Mouse (Mus musculus): ENCODE data around the gene Gng2. TPM values are rescaled to one million over a fixed set of nuclear protein-coding genes. Genes with fewer than 3 reads are reported as not detected.
"Not testable (repeated sequence)": the region's sequence is repeated elsewhere in the genome, so short reads cannot be mapped to it uniquely, and the experiment has no call there.

Gng2 gene
- polyA plus RNA-seq, 2 experiments = 40.5 to 52.3 TPM

GRCm38 (mm10) chr14:19912891-19913290 is 64.5 kb downstream of the Gng2 start:
- H3K36me3 ChIP-seq (ENCODE audit: control insufficient read depth, insufficient read depth, low read length) = 0 out of 2 replicates have a peak, but pooled peaks cover 4% of the 10 kb centered on the region
- no peaks in the 10 kb centered on the region for H3K9me3 ChIP-seq (ENCODE audit: control insufficient read depth, low read length)
- no peak for TF ChIP-seq POLR2A (IDR thresholded peaks at IDR 0.05; ENCODE audit: borderline replicate concordance, extremely low read depth, insufficient read depth, insufficient read length)
- no peak overlapping the region for H3K4me3 ChIP-seq (replicated peaks; ENCODE audit: low read length)
- ATAC-seq (ENCODE audit: low FRiP score, low read depth) (no peak), DNase-seq (ENCODE audit: low spot score) (no peak)
- H3K4me2 ChIP-seq (replicated peaks; ENCODE audit: low read depth, low read length, severe bottlenecking) = no peak overlapping the region
- 83% methylated on average over 3 of the region's 3 CpGs for WGBS
- H3K27me3 ChIP-seq (ENCODE audit: control insufficient read depth, insufficient read depth, low read length) = no peaks in the 10 kb centered on the region
- no peaks in the 10 kb centered on the region for H3K4me1 ChIP-seq (ENCODE audit: control insufficient read depth, insufficient read depth, low read length)
- H3K27ac ChIP-seq (replicated peaks; ENCODE audit: low read depth, low read length) = no peak overlapping the region
- no peak overlapping the region for H3K9ac ChIP-seq (ENCODE audit: low read depth, low read length, severe bottlenecking)

DNA sequence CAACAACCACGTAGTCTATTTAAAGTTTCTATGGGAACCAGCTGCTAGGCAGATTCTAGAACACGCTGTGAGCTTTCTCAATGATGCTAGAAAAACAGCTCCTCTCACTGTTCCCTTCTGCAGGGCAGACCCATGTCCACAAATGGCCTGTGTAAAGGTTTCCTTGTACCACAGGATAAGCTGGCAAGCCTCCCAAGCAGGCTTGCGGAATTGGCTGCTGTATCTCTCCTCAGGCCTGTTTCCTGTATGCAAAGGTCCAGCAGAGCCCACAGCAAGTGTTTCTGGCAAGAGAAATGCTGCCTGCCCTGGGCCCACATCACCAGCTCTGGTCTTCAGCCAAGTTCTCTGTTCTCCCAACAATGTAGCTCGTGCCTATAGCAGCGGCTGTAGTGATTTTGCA is 71.8 kb downstream of the Gng2 start:
- H3K9ac ChIP-seq (ENCODE audit: low read depth, low read length, severe bottlenecking) = no peak overlapping the region
- DNase-seq (ENCODE audit: low spot score) (peak; percentile 82), ATAC-seq (ENCODE audit: low FRiP score, low read depth) (peak; percentile 53)
- H3K4me2 ChIP-seq (replicated peaks; ENCODE audit: low read depth, low read length, severe bottlenecking) = no peak overlapping the region
- 41% methylated on average over 5 of the region's 5 CpGs for WGBS
- TF ChIP-seq POLR2A (IDR thresholded peaks at IDR 0.05; ENCODE audit: borderline replicate concordance, extremely low read depth, insufficient read depth, insufficient read length) = no peak
- no peak overlapping the region for H3K4me3 ChIP-seq (replicated peaks; ENCODE audit: low read length)
- no peaks in the 10 kb centered on the region for H3K9me3 ChIP-seq (ENCODE audit: control insufficient read depth, low read length)
- H3K36me3 ChIP-seq (ENCODE audit: control insufficient read depth, insufficient read depth, low read length) = no peaks in the 10 kb centered on the region
- peaks cover 21% of the 10 kb centered on the region for H3K4me1 ChIP-seq (ENCODE audit: control insufficient read depth, insufficient read depth, low read length)
- peak overlapping the region; percentile 55 for H3K27ac ChIP-seq (replicated peaks; ENCODE audit: low read depth, low read length)
- no peaks in the 10 kb centered on the region for H3K27me3 ChIP-seq (ENCODE audit: control insufficient read depth, insufficient read depth, low read length)

GRCm38 (mm10) chr14:19904821-19905220 is 72.6 kb downstream of the Gng2 start:
- no peak for TF ChIP-seq POLR2A (IDR thresholded peaks at IDR 0.05; ENCODE audit: borderline replicate concordance, extremely low read depth, insufficient read depth, insufficient read length)
- H3K27ac ChIP-seq (replicated peaks; ENCODE audit: low read depth, low read length) = no peak overlapping the region; the same call in 1 of the 2 replicates

GRCm38 (mm10) chr14:19904031-19904430 is 73.4 kb downstream of the Gng2 start:
- WGBS = 39% methylated on average over 5 of the region's 5 CpGs
- ATAC-seq (ENCODE audit: low FRiP score, low read depth) (no peak), DNase-seq (ENCODE audit: low spot score) (no peak)
- Histone ChIP-seq H3K9ac (ENCODE audit: low read depth, low read length, severe bottlenecking) (no peak overlapping the region), H3K4me1 (ENCODE audit: control insufficient read depth, insufficient read depth, low read length) (peaks cover 21% of the 10 kb centered on the region), H3K27me3 (ENCODE audit: control insufficient read depth, insufficient read depth, low read length) (no peaks in the 10 kb centered on the region), H3K4me2 (replicated peaks; ENCODE audit: low read depth, low read length, severe bottlenecking) (no peak overlapping the region), H3K36me3 (ENCODE audit: control insufficient read depth, insufficient read depth, low read length) (no peaks in the 10 kb centered on the region), H3K4me3 (replicated peaks; ENCODE audit: low read length) (no peak overlapping the region), H3K27ac (replicated peaks; ENCODE audit: low read depth, low read length) (0 out of 2 replicates have a peak overlapping the region, but pooled peaks have one; percentile 4), H3K9me3 (ENCODE audit: control insufficient read depth, low read length) (no peaks in the 10 kb centered on the region)
- TF ChIP-seq POLR2A (IDR thresholded peaks at IDR 0.05; ENCODE audit: borderline replicate concordance, extremely low read depth, insufficient read depth, insufficient read length) = no peak

More at GRCm38 (mm10) chr14:19904821-19905220, 72.6 kb downstream of the Gng2 start:
- H3K4me3 ChIP-seq (replicated peaks; ENCODE audit: low read length) = no peak overlapping the region
- WGBS = 74% methylated on average over 3 of the region's 3 CpGs
- H3K9me3 ChIP-seq (ENCODE audit: control insufficient read depth, low read length) = no peaks in the 10 kb centered on the region
- H3K36me3 ChIP-seq (ENCODE audit: control insufficient read depth, insufficient read depth, low read length) = no peaks in the 10 kb centered on the region
- ATAC-seq (ENCODE audit: low FRiP score, low read depth) (no peak), DNase-seq (ENCODE audit: low spot score) (no peak)
- peaks cover 21% of the 10 kb centered on the region for H3K4me1 ChIP-seq (ENCODE audit: control insufficient read depth, insufficient read depth, low read length)
- H3K4me2 ChIP-seq (replicated peaks; ENCODE audit: low read depth, low read length, severe bottlenecking) = no peak overlapping the region
- no peaks in the 10 kb centered on the region for H3K27me3 ChIP-seq (ENCODE audit: control insufficient read depth, insufficient read depth, low read length)
- H3K9ac ChIP-seq (ENCODE audit: low read depth, low read length, severe bottlenecking) = no peak overlapping the region

DNA sequence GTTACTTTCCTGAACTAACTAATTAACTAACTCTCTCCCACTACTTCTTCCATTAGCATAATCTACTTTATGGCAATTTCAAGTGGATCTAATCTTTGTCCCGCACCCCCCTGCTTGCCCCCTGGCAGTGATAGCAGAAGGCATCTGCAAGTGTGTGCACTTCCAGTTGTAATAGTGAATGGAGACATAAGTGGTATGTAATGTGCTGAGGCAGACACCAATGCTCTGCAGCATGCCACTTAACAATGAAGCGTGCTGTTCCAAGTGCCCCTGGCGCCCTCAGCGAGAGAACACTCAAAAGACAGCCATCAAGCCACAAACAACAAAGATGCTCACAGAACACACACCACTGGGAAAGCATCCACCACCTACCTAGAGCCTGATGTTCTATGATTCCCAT is 76.9 kb downstream of the Gng2 start:
- Histone ChIP-seq H3K4me1 (ENCODE audit: control insufficient read depth, insufficient read depth, low read length) (peaks cover 16% of the 10 kb centered on the region), H3K9me3 (ENCODE audit: control insufficient read depth, low read length) (no peaks in the 10 kb centered on the region), H3K27me3 (ENCODE audit: control insufficient read depth, insufficient read depth, low read length) (no peaks in the 10 kb centered on the region), H3K27ac (replicated peaks; ENCODE audit: low read depth, low read length) (no peak overlapping the region), H3K9ac (ENCODE audit: low read depth, low read length, severe bottlenecking) (no peak overlapping the region), H3K4me2 (replicated peaks; ENCODE audit: low read depth, low read length, severe bottlenecking) (no peak overlapping the region), H3K4me3 (replicated peaks; ENCODE audit: low read length) (no peak overlapping the region), H3K36me3 (ENCODE audit: control insufficient read depth, insufficient read depth, low read length) (no peaks in the 10 kb centered on the region)
- no peak for TF ChIP-seq POLR2A (IDR thresholded peaks at IDR 0.05; ENCODE audit: borderline replicate concordance, extremely low read depth, insufficient read depth, insufficient read length)
- WGBS = 85% methylated on average over 4 of the region's 4 CpGs
- no peak for DNase-seq (ENCODE audit: low spot score)
- ATAC-seq (ENCODE audit: low FRiP score, low read depth) = no peak

- Histone ChIP-seq H3K9ac (ENCODE audit: low read depth, low read length, severe bottlenecking) (no peak overlapping the region), H3K4me1 (ENCODE audit: control insufficient read depth, insufficient read depth, low read length) (no peaks in the 10 kb centered on the region), H3K4me2 (replicated peaks; ENCODE audit: low read depth, low read length, severe bottlenecking) (no peak overlapping the region), H3K4me3 (replicated peaks; ENCODE audit: low read length) (no peak overlapping the region), H3K9me3 (ENCODE audit: control insufficient read depth, low read length) (no peaks in the 10 kb centered on the region), H3K36me3 (ENCODE audit: control insufficient read depth, insufficient read depth, low read length) (peaks cover 12% of the 10 kb centered on the region), H3K27me3 (ENCODE audit: control insufficient read depth, insufficient read depth, low read length) (no peaks in the 10 kb centered on the region), H3K27ac (replicated peaks; ENCODE audit: low read depth, low read length) (no peak overlapping the region)
- ATAC-seq (ENCODE audit: low FRiP score, low read depth) (no peak), DNase-seq (ENCODE audit: low spot score) (no peak)
- WGBS = 96% methylated on average over 5 of the region's 5 CpGs
- TF ChIP-seq POLR2A (IDR thresholded peaks at IDR 0.05; ENCODE audit: borderline replicate concordance, extremely low read depth, insufficient read depth, insufficient read length) = no peak
These were observed 89.9 kb downstream of the Gng2 start for GRCm38 (mm10) chr14:19887569-19887968.

DNA sequence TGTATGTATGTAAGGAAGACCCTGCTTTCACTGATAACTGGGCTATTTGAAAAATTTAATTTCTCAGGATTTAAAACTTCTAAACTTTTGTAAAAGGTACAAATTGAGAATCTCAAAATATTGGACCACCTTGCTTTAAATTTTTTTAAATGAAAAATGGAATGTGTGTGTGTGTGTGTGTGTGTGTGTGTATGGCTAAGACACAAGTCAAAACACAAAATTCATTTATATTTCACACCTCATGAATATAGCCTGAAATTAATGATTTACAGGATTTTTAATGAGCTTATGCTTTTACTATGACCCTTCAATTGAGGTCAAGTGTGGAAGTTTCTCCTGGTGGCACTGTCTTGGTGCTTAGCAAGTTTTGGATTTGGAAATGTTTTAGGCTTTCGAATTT is 93.0 kb downstream of the Gng2 start:
- 82% methylated on average over 1 of the region's 1 CpGs for WGBS
- H3K36me3 ChIP-seq (ENCODE audit: control insufficient read depth, insufficient read depth, low read length); H3K27ac ChIP-seq (replicated peaks; ENCODE audit: low read depth, low read length); H3K9ac ChIP-seq (ENCODE audit: low read depth, low read length, severe bottlenecking); DNase-seq (ENCODE audit: low spot score); H3K9me3 ChIP-seq (ENCODE audit: control insufficient read depth, low read length); ATAC-seq (ENCODE audit: low FRiP score, low read depth); H3K4me1 ChIP-seq (ENCODE audit: control insufficient read depth, insufficient read depth, low read length); H3K4me3 ChIP-seq (replicated peaks; ENCODE audit: low read length); H3K4me2 ChIP-seq (replicated peaks; ENCODE audit: low read depth, low read length, severe bottlenecking); H3K27me3 ChIP-seq (ENCODE audit: control insufficient read depth, insufficient read depth, low read length): not testable (repeated sequence)

Measured in limb, embryonic 14.5 days (tissue).